ENCODE assay signal across 7 mouse cellular contexts in the genomic region with DNA sequence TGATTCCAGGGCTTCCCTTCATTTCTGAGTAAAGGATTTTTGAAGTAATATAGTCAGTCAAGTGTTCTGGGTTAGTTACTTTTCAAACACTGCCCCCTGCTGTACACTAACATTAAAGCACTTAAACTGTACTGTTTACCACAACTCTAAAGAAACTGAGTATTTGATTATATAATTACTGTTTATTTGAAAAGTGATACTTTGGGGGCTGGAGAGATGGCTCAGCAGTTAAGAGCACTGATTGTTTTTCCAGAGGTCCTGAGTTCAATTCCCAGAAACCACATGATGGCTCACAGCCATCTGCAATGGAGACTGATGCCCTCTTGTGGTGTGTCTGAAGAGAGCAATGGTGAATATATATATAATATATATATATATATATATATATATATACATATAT.
DNase-seq lines count a peak whose midpoint lies in the region; ATAC-seq and TF ChIP-seq lines count a peak whose summit lies in the region.
"Not testable (repeated sequence)": the region's sequence is repeated elsewhere in the genome, so short reads cannot be mapped to it uniquely, and the experiment has no call there.

No protein-coding gene starts in this region.

- H3K4me1 ChIP-seq in MEL (ENCODE audit: control insufficient read depth in 1 of 2, insufficient read depth in 2 of 2, low read length in 2 of 2); heart, postnatal 0 days (ENCODE audit: control insufficient read depth, insufficient read depth); kidney, postnatal 0 days (replicated peaks; ENCODE audit: insufficient read depth, low read length); limb, embryonic 14.5 days (ENCODE audit: control insufficient read depth, insufficient read depth, low read length); midbrain, embryonic 14.5 days (ENCODE audit: control insufficient read depth, insufficient read depth, low read length): not testable (repeated sequence)

- TF ChIP-seq POLR2A in MEL (IDR thresholded peaks at IDR 0.05; ENCODE audit: control insufficient read depth in 1 of 2, insufficient read depth in 1 of 2, low read depth in 1 of 2, low read length in 2 of 2, poor library complexity in 1 of 2); limb, embryonic 14.5 days (IDR thresholded peaks at IDR 0.05; ENCODE audit: borderline replicate concordance, extremely low read depth, insufficient read depth, insufficient read length): not testable (repeated sequence)

- TF ChIP-seq RAD21 in MEL (IDR thresholded peaks at IDR 0.05; ENCODE audit: low read depth, low read length), result peak; percentile 27

- H3K79me2 ChIP-seq in MEL (ENCODE audit: control insufficient read depth, insufficient read depth, low read length, poor library complexity), result not testable (repeated sequence)

- not testable (repeated sequence) for H3K9me3 ChIP-seq in MEL (replicated peaks; ENCODE audit: insufficient read depth, low read length); heart, postnatal 0 days (replicated peaks; ENCODE audit: control insufficient read depth, low read length); kidney, postnatal 0 days (replicated peaks; ENCODE audit: low read length); limb, embryonic 14.5 days (ENCODE audit: control insufficient read depth, low read length); midbrain, embryonic 14.5 days (ENCODE audit: control insufficient read depth, low read length)

- H3K27me3 ChIP-seq in MEL (ENCODE audit: control insufficient read depth in 1 of 2, insufficient read depth in 2 of 2, low read length in 2 of 2); heart, postnatal 0 days (ENCODE audit: control insufficient read depth, insufficient read depth, low read length); kidney, postnatal 0 days (ENCODE audit: insufficient read depth, low read length); limb, embryonic 14.5 days (ENCODE audit: control insufficient read depth, insufficient read depth, low read length); midbrain, embryonic 14.5 days (ENCODE audit: control insufficient read depth, insufficient read depth, low read length): not testable (repeated sequence)

- not testable (repeated sequence) for H3K9ac ChIP-seq in MEL (ENCODE audit: control insufficient read depth, low read depth, low read length, poor library complexity, severe bottlenecking); heart, postnatal 0 days (replicated peaks; ENCODE audit: low read depth, low read length); kidney, postnatal 0 days (ENCODE audit: low read depth, low read length); limb, embryonic 14.5 days (ENCODE audit: low read depth, low read length, severe bottlenecking); midbrain, embryonic 14.5 days (replicated peaks; ENCODE audit: low read length)

- H3K36me3 ChIP-seq in MEL (ENCODE audit: control insufficient read depth in 1 of 2, insufficient read depth in 2 of 2, low read length in 2 of 2); heart, postnatal 0 days (replicated peaks; ENCODE audit: control insufficient read depth, insufficient read depth, low read length); kidney, postnatal 0 days (ENCODE audit: insufficient read depth, low read length); limb, embryonic 14.5 days (ENCODE audit: control insufficient read depth, insufficient read depth, low read length); midbrain, embryonic 14.5 days (ENCODE audit: control insufficient read depth, insufficient read depth, low read length): not testable (repeated sequence)

- ATAC-seq in heart, postnatal 0 days (ENCODE audit: insufficient read depth, low read depth); kidney, postnatal 0 days (replicated peaks; ENCODE audit: low FRiP score, low read depth); limb, embryonic 14.5 days (ENCODE audit: low FRiP score, low read depth); midbrain, embryonic 14.5 days (ENCODE audit: low FRiP score, low TSS enrichment): not testable (repeated sequence)

- H3K27ac ChIP-seq in MEL (ENCODE audit: control insufficient read depth, low read depth, low read length); heart, postnatal 0 days (ENCODE audit: low read depth); kidney, postnatal 0 days; limb, embryonic 14.5 days (replicated peaks; ENCODE audit: low read depth, low read length); midbrain, embryonic 14.5 days (replicated peaks; ENCODE audit: low read depth, low read length): not testable (repeated sequence)

- DNase-seq in MEL (ENCODE audit: low read depth, low spot score), result peak; percentile 12
- DNase-seq in cerebellum, postnatal 10 days, result peak; percentile 26 to 42
- peak; percentile 10 for DNase-seq in fibroblast of lung, adult 2 months (ENCODE audit: low read depth)
- not testable (repeated sequence) for DNase-seq in heart, postnatal 0 days (ENCODE audit: low spot score)
- DNase-seq in kidney, postnatal 0 days (ENCODE audit: low spot score), result peak; percentile 38
- DNase-seq in limb, embryonic 14.5 days (ENCODE audit: low spot score), result peak; percentile 42
- DNase-seq in midbrain, embryonic 14.5 days, result peak; percentile 63

- not testable (repeated sequence) for H3K4me2 ChIP-seq in heart, postnatal 0 days (ENCODE audit: low read depth, low read length); kidney, postnatal 0 days (ENCODE audit: low read length); limb, embryonic 14.5 days (replicated peaks; ENCODE audit: low read depth, low read length, severe bottlenecking); midbrain, embryonic 14.5 days (ENCODE audit: low read length)

- not testable (repeated sequence) for H3K4me3 ChIP-seq in MEL (ENCODE audit: control insufficient read depth in 1 of 2, insufficient read depth in 1 of 2, low read depth in 2 of 2, low read length in 2 of 2); heart, postnatal 0 days (ENCODE audit: low read depth, low read length); kidney, postnatal 0 days (replicated peaks; ENCODE audit: low read depth, low read length); limb, embryonic 14.5 days (replicated peaks; ENCODE audit: low read length); midbrain, embryonic 14.5 days (replicated peaks; ENCODE audit: low read depth, low read length)

- not testable (repeated sequence) for TF ChIP-seq EP300 in MEL (IDR thresholded peaks at IDR 0.05; ENCODE audit: low read depth in 1 of 2, low read length in 2 of 2); heart, postnatal 0 days (IDR thresholded peaks at IDR 0.05; ENCODE audit: low read depth)

- TF ChIP-seq CTCF in MEL (IDR thresholded peaks at IDR 0.05 in 2 of 3, conservative IDR thresholded peaks at IDR 0.05 in 1 of 3; ENCODE audit: control insufficient read depth in 1 of 3, insufficient read depth in 1 of 3, low read depth in 2 of 3, low read length in 3 of 3, poor library complexity in 1 of 3, severe bottlenecking in 1 of 3), result peak in 1 of 3 experiments; percentile 35; a peak in 2 of 6 replicates
- peak; percentile 8; the same call in 1 of the 2 replicates for TF ChIP-seq CTCF in heart, postnatal 0 days (IDR thresholded peaks at IDR 0.05; ENCODE audit: low read depth)
- peak; percentile 63 for TF ChIP-seq CTCF in kidney, postnatal 0 days (IDR thresholded peaks at IDR 0.05; ENCODE audit: low read depth)
